Comparison of ENCODE assay signal across 9 mouse cellular contexts in the genomic region with DNA sequence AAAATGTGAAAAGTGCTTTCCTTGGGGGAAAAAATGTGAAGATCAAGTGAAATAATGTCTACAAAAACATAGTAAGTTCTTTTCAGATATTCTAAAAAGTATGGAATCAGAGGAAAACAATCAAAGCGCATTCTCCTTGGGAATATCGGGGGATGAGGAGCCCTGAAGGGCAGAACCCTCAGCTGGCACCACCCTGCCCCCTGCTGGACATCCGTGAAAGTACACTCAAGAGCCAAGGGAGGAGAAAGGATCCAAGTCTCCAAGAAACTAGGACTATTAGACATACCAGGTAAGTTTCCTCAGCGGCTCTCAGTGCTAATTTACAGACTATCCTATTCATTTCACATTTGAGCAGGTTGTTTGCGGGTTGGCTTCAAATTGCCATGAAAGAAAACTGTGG. TPM values are rescaled to one million over a fixed set of nuclear protein-coding genes. Genes with fewer than 3 reads are reported as not detected.
DNase-seq lines count a peak whose midpoint lies in the region; ATAC-seq and TF ChIP-seq lines count a peak whose summit lies in the region.
"Had no signal": no experiment of that assay in that cellular context is flagged by ENCODE, and none has a peak within 500 bp of the region (broad histone marks: within the 10 kb centered on the region; RNA-seq: fewer than 3 reads in every experiment).

No protein-coding gene starts in this region.

- no peaks in the 10 kb centered on the region for H3K36me3 ChIP-seq in intestine, embryonic 14.5 days (ENCODE audit: control insufficient read depth, insufficient read depth, low read length)
- H3K36me3 ChIP-seq in intestine, embryonic 15.5 days, result no peaks in the 10 kb centered on the region
- no peaks in the 10 kb centered on the region for H3K36me3 ChIP-seq in myocyte (ENCODE audit: control insufficient read depth, insufficient read depth)
- H3K36me3 ChIP-seq: midbrain, embryonic 12.5 days had no signal

- peak; percentile 88 for TF ChIP-seq CTCF in left cerebral cortex, adult 2 months (IDR thresholded peaks at IDR 0.05)

- H3K4me2 ChIP-seq in intestine, embryonic 14.5 days (ENCODE audit: low read length), result no peak overlapping the region
- H3K4me2 ChIP-seq in intestine, embryonic 15.5 days (replicated peaks), result no peak overlapping the region
- peak overlapping the region; percentile 46 for H3K4me2 ChIP-seq in myocyte (ENCODE audit: low read depth)
- H3K4me2 ChIP-seq: midbrain, embryonic 12.5 days had no signal

- 13% methylated on average over 5 of the region's 5 CpGs for WGBS in intestine, embryonic 14.5 days
- WGBS in intestine, embryonic 15.5 days, result 18% methylated on average over 5 of the region's 5 CpGs

- peaks cover 6% of the 10 kb centered on the region; the same call in 1 of the 2 replicates for H3K4me1 ChIP-seq in intestine, embryonic 14.5 days (replicated peaks; ENCODE audit: control insufficient read depth, insufficient read depth, low read length)
- H3K4me1 ChIP-seq in intestine, embryonic 15.5 days (replicated peaks), result peaks cover 4% of the 10 kb centered on the region; the same call in 1 of the 2 replicates
- H3K4me1 ChIP-seq: midbrain, embryonic 12.5 days had no signal

- no peaks in the 10 kb centered on the region for H3K27me3 ChIP-seq in intestine, embryonic 14.5 days (replicated peaks; ENCODE audit: control insufficient read depth, insufficient read depth, low read length)
- no peaks in the 10 kb centered on the region for H3K27me3 ChIP-seq in intestine, embryonic 15.5 days (replicated peaks)
- no peaks in the 10 kb centered on the region for H3K27me3 ChIP-seq in myocyte (ENCODE audit: control insufficient read depth, insufficient read depth, insufficient read length)
- H3K27me3 ChIP-seq: midbrain, embryonic 12.5 days had no signal

- no peak for TF ChIP-seq POLR2A in myocyte (IDR thresholded peaks at IDR 0.05; ENCODE audit: insufficient read length, low read depth)

- no peak overlapping the region for H3K27ac ChIP-seq in intestine, embryonic 14.5 days (ENCODE audit: low read depth)
- no peak overlapping the region for H3K27ac ChIP-seq in intestine, embryonic 15.5 days
- no peak overlapping the region for H3K27ac ChIP-seq in left cerebral cortex, adult 2 months
- H3K27ac ChIP-seq: midbrain, embryonic 12.5 days had no signal

- peak; percentile 91 for DNase-seq in intestine, embryonic 14.5 days (ENCODE audit: low spot score)
- peak; percentile 50 to 91 for DNase-seq in adrenal gland, adult (ENCODE audit: inconsistent age in 2 of 2, low spot score in 1 of 2)
- peak; percentile 84 for DNase-seq in embryo, embryonic 10 days (ENCODE audit: low spot score)
- DNase-seq in left cerebral cortex, adult 2 months (ENCODE audit: extremely low spot score in 1 of 2, low spot score in 2 of 2), result peak; percentile 70 to 87
- DNase-seq in thymus, postnatal 14 days, result peak; percentile 58

- no peak overlapping the region for H3ac ChIP-seq in myocyte (ENCODE audit: control insufficient read depth, insufficient read length)

- H3K4me3 ChIP-seq in intestine, embryonic 14.5 days (ENCODE audit: low read depth, low read length), result no peak overlapping the region
- H3K4me3 ChIP-seq in intestine, embryonic 15.5 days (replicated peaks), result no peak overlapping the region
- no peak overlapping the region for H3K4me3 ChIP-seq in left cerebral cortex, adult 2 months
- no peak overlapping the region for H3K4me3 ChIP-seq in myocyte
- H3K4me3 ChIP-seq: midbrain, embryonic 12.5 days had no signal

- ATAC-seq in intestine, embryonic 14.5 days (replicated peaks; ENCODE audit: low FRiP score, low TSS enrichment, low read depth), result no peak
- ATAC-seq in intestine, embryonic 15.5 days, result no peak
- peak; percentile 69 for ATAC-seq in granulocyte monocyte progenitor cell, adult 5-6 weeks (replicated peaks; ENCODE audit: poor library complexity, severe bottlenecking)

- H3K79me2 ChIP-seq in myocyte (ENCODE audit: control insufficient read depth, insufficient read depth), result no peaks in the 10 kb centered on the region

- intact Hi-C loops in left cerebral cortex, adult 2 months (cut with DNase I), result loop anchor here (2.0 kb wide), 3 partner anchors 391 to 1109 kb away; no protein-coding TSS in a partner anchor

- no peaks in the 10 kb centered on the region for H3K9me3 ChIP-seq in intestine, embryonic 14.5 days (ENCODE audit: control insufficient read depth, low read length)
- no peaks in the 10 kb centered on the region for H3K9me3 ChIP-seq in intestine, embryonic 15.5 days
- H3K9me3 ChIP-seq: midbrain, embryonic 12.5 days had no signal

- H3K9ac ChIP-seq in intestine, embryonic 14.5 days (ENCODE audit: low read length), result no peak overlapping the region
- no peak overlapping the region for H3K9ac ChIP-seq in intestine, embryonic 15.5 days
- H3K9ac ChIP-seq: midbrain, embryonic 12.5 days had no signal

TF ChIP-seq in myocyte, 11 proteins besides CTCF, POLR2A, EP300 and RAD21:
- no peak for TF ChIP-seq USF1 (IDR thresholded peaks at IDR 0.05; ENCODE audit: low read depth)
- no peak for TF ChIP-seq MYOG (IDR thresholded peaks at IDR 0.05; ENCODE audit: control insufficient read depth in 1 of 3, insufficient read depth in 1 of 3, insufficient read length in 2 of 3, low read depth in 2 of 3)
- TF ChIP-seq E2F4 (IDR thresholded peaks at IDR 0.05; ENCODE audit: insufficient read depth), result no peak
- TF ChIP-seq CEBPB (IDR thresholded peaks at IDR 0.05; ENCODE audit: insufficient read depth, poor library complexity, severe bottlenecking), result no peak
- no peak for TF ChIP-seq POLR2AphosphoS2 (IDR thresholded peaks at IDR 0.05; ENCODE audit: insufficient read length, low read depth)

RNA-seq across cellular contexts. Expression of a gene that starts 28.8 kb away (rescaled TPM):
- polyA plus RNA-seq in intestine, embryonic 14.5 days (2014; fragmentation: Nextera tagmentation; extraction: Ambion mirVana), result 0.19 and 0.42 TPM in 2 replicates
- polyA plus RNA-seq in intestine, embryonic 15.5 days (2015; fragmentation: Nextera tagmentation; extraction: Ambion mirVana), result 0.44 and 0.59 TPM in 2 replicates
- total RNA-seq in granulocyte monocyte progenitor cell, adult 5-6 weeks (2014; fragmentation: Nextera tagmentation), result not detected in 2 replicates
- total RNA-seq in granulocyte monocyte progenitor cell, adult 5-6 weeks (2017), result not detected in 2 replicates
- total RNA-seq in left cerebral cortex, adult 2 months (2021), result 100 to 1,000 TPM; 133 to 136 TPM
- 4.4 TPM for polyA plus RNA-seq in myocyte (2012; fragmentation: generic; extraction: Trizol)
